Mouse (Mus musculus): Measurements from ENCODE around the gene Ywhah.

GRCm38 (mm10) chr5:33009818-33010812 lies 8.5 kb upstream of the Ywhah start:
- TF ChIP-seq POLR2A (IDR thresholded peaks at IDR 0.05; ENCODE audit: insufficient read length, low read depth) (no peak), E2F4 (IDR thresholded peaks at IDR 0.05; ENCODE audit: insufficient read depth) (no peak), MAX (IDR thresholded peaks at IDR 0.05; ENCODE audit: low read depth) (no peak)
